8 mouse cellular contexts compared by ENCODE assay signal in genomic region chr10:88380002-88380401, GRCm38 (mm10). TPM values are rescaled to one million over a fixed set of nuclear protein-coding genes. Genes with fewer than 3 reads are reported as not detected.
DNase-seq lines count a peak whose midpoint lies in the region; ATAC-seq lines count a peak whose summit lies in the region.

No protein-coding gene starts in this region.

- no peaks in the 10 kb centered on the region for H3K9me3 ChIP-seq in forebrain, embryonic 14.5 days (replicated peaks; ENCODE audit: control insufficient read depth, low read length)
- H3K9me3 ChIP-seq in hindbrain, embryonic 16.5 days (ENCODE audit: control insufficient read depth, low read length): no peaks in the 10 kb centered on the region
- H3K9me3 ChIP-seq in midbrain, embryonic 15.5 days: no peaks in the 10 kb centered on the region

- no peak overlapping the region for H3K27ac ChIP-seq in forebrain, embryonic 14.5 days (ENCODE audit: low read depth, low read length)
- H3K27ac ChIP-seq in hindbrain, embryonic 16.5 days (ENCODE audit: low read depth, low read length): peak overlapping the region; percentile 88
- peak overlapping the region; percentile 88 for H3K27ac ChIP-seq in midbrain, embryonic 15.5 days

- no peaks in the 10 kb centered on the region for H3K27me3 ChIP-seq in forebrain, embryonic 14.5 days (replicated peaks; ENCODE audit: control insufficient read depth, insufficient read depth, low read length)
- H3K27me3 ChIP-seq in hindbrain, embryonic 16.5 days (replicated peaks; ENCODE audit: control insufficient read depth, insufficient read depth, low read length): no peaks in the 10 kb centered on the region
- no peaks in the 10 kb centered on the region for H3K27me3 ChIP-seq in midbrain, embryonic 15.5 days (replicated peaks)

- ATAC-seq in forebrain, embryonic 14.5 days: peak; percentile 38
- ATAC-seq in hindbrain, embryonic 16.5 days: peak; percentile 32
- ATAC-seq in midbrain, embryonic 15.5 days (replicated peaks): peak; percentile 34; the same call in 1 of the 2 replicates
- no peak for ATAC-seq in activated CD4-positive, CD25-positive, alpha-beta regulatory T cell, adult 4 months

- H3K9ac ChIP-seq in forebrain, embryonic 14.5 days (ENCODE audit: low read length): peak overlapping the region; percentile 87
- H3K9ac ChIP-seq in hindbrain, embryonic 16.5 days (ENCODE audit: low read depth, low read length): peak overlapping the region; percentile 93
- H3K9ac ChIP-seq in midbrain, embryonic 15.5 days: peak overlapping the region; percentile 90

- peak; percentile 31 to 51 for DNase-seq in right cerebral cortex, adult 2 months (ENCODE audit: low spot score in 2 of 2)
- no peak for DNase-seq in right cerebral cortex, postnatal 36 days (ENCODE audit: low spot score in 2 of 2)
- DNase-seq in brain, adult 2 months (ENCODE audit: low read depth, low spot score): peak; percentile 70
- DNase-seq in forebrain, embryonic 14.5 days (ENCODE audit: low spot score): peak; percentile 66
- DNase-seq in liver: peak; percentile 73

- 1% methylated on average over 11 of the region's 11 CpGs for WGBS in forebrain, embryonic 14.5 days
- 2% methylated on average over 11 of the region's 11 CpGs for WGBS in hindbrain, embryonic 16.5 days
- under 1% methylated on average over 11 of the region's 11 CpGs for whole genome bisulfite sequencing in midbrain, embryonic 15.5 days

- H3K36me3 ChIP-seq in forebrain, embryonic 14.5 days (ENCODE audit: control insufficient read depth, insufficient read depth, low read length): no peaks in the 10 kb centered on the region
- H3K36me3 ChIP-seq in hindbrain, embryonic 16.5 days (ENCODE audit: control insufficient read depth, insufficient read depth, low read length): no peaks in the 10 kb centered on the region
- no peaks in the 10 kb centered on the region for H3K36me3 ChIP-seq in midbrain, embryonic 15.5 days (replicated peaks)

- peak overlapping the region; percentile 76 for H3K4me2 ChIP-seq in forebrain, embryonic 14.5 days (ENCODE audit: low read length)
- peak overlapping the region; percentile 81 for H3K4me2 ChIP-seq in hindbrain, embryonic 16.5 days (ENCODE audit: low read length)
- H3K4me2 ChIP-seq in midbrain, embryonic 15.5 days: peak overlapping the region; percentile 83

- H3K4me1 ChIP-seq in forebrain, embryonic 14.5 days (ENCODE audit: control insufficient read depth, insufficient read depth, low read length): peaks cover 7% of the 10 kb centered on the region; the same call in 1 of the 2 replicates
- H3K4me1 ChIP-seq in hindbrain, embryonic 16.5 days (ENCODE audit: control insufficient read depth, insufficient read depth, low read depth, low read length): peaks cover 16% of the 10 kb centered on the region
- H3K4me1 ChIP-seq in midbrain, embryonic 15.5 days: peaks cover 24% of the 10 kb centered on the region

- H3K4me3 ChIP-seq in forebrain, embryonic 14.5 days (ENCODE audit: low read depth, low read length): peak overlapping the region; percentile 79
- H3K4me3 ChIP-seq in hindbrain, embryonic 16.5 days (ENCODE audit: low read length): peak overlapping the region; percentile 68
- H3K4me3 ChIP-seq in midbrain, embryonic 15.5 days: peak overlapping the region; percentile 80

RNA-seq across cellular contexts. Expression of gene Gnptab, which starts 1.1 kb away (rescaled TPM):
- polyA plus RNA-seq in forebrain, embryonic 14.5 days (2014; fragmentation: Nextera tagmentation; extraction: Ambion mirVana): 9.8 and 11.9 TPM in 2 replicates
- 20.2 and 24.0 TPM in 2 replicates for polyA plus RNA-seq in hindbrain, embryonic 16.5 days (2015; fragmentation: Nextera tagmentation; extraction: Ambion mirVana)
- 20.7 and 24.1 TPM in 2 replicates for polyA plus RNA-seq in midbrain, embryonic 15.5 days (2015; fragmentation: Nextera tagmentation; extraction: Ambion mirVana)
- 1 to 10 TPM; 3.4 to 4.8 TPM for polyA plus RNA-seq in activated CD4-positive, CD25-positive, alpha-beta regulatory T cell, adult 4 months (2017; shearing (Covaris generic))

RNA-seq across cellular contexts. Expression of gene Dram1, which starts 1.1 kb away (rescaled TPM):
- polyA plus RNA-seq in forebrain, embryonic 14.5 days (2014; fragmentation: Nextera tagmentation; extraction: Ambion mirVana): 0.44 and 0.84 TPM in 2 replicates
- polyA plus RNA-seq in hindbrain, embryonic 16.5 days (2015; fragmentation: Nextera tagmentation; extraction: Ambion mirVana): 0.45 and 0.64 TPM in 2 replicates
- 0.46 and 0.55 TPM in 2 replicates for polyA plus RNA-seq in midbrain, embryonic 15.5 days (2015; fragmentation: Nextera tagmentation; extraction: Ambion mirVana)
- under 1 TPM in 1 of 2 experiments, not detected in 1; 0.33 TPM for polyA plus RNA-seq in activated CD4-positive, CD25-positive, alpha-beta regulatory T cell, adult 4 months (2017; shearing (Covaris generic))

Comparison
In these comparisons a context has a peak if more than half of its experiments do, and no peak if none do; other contexts are left out.
1. DNase-seq: peak in right cerebral cortex, adult 2 months (2 of 2), brain, adult 2 months (single experiment), forebrain, embryonic 14.5 days (single experiment) and liver (single experiment); none in right cerebral cortex, postnatal 36 days (0 of 2).
2. Peak in every context shown above with its lines, with median percentiles within 50 percentile points of each other: H3K4me2 ChIP-seq, H3K4me3 ChIP-seq and H3K9ac ChIP-seq.